Mouse (Mus musculus) liver, embryonic 18 days (tissue): ENCODE results near the gene Trim28. TPM values are rescaled to one million over a fixed set of nuclear protein-coding genes. Genes with fewer than 3 reads are reported as not detected.

ENCODE experiments used
- polyA plus RNA-seq: library from polyadenylated mRNA; depleted of rRNA; stranded (reverse); fragments of >200 nt; gene quantifications from 2 replicates; pipeline ENCODE4 v1.2.3, GENCODE M21; 2012; rRNA removed

The Trim28 gene
- polyA plus RNA-seq: 85.9 and 90.4 TPM in 2 replicates

DNA sequence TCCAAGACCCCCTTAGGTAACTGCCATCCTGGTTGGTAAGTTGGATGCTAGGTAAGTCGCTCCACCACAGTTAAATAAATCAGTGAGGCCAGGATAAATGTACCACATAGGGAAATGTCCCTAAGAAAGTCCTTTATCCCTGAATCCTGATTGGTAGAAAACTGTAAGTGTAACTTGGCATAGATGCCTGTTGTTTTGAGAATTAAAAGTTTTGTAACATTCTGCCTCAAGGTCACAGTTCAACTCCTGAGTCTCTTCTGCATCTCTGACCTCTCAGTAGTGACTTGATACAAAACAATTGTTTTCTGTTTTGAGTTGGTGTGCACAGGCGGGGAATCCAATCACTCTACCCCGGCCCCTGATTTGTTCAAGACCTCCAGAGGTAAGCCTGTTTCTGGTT is at the start of gene Trim28:
Gene Trim28 (plus strand): TSS at position 264 of the 400 bp plus-strand sequence.

DNA sequence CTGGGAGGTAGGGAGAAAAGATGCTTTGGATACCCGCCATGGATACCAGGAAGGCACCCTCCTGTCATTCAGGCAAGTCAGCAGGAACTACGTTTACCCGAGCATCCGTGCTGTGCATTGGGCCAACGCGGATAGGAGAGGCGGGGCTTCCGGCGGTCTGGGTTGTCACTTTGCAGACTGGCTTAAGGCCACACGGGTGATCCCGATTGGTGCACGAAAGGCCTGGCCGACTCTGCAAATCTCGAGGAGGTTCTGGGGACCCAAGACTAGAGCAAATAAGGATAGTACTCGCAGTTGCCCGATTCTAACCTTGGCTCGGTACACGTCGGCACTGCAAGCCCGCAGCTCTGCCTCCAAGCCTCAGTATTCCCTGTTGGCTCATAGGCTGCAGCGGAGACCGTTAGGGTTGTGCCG is 33.2 kb upstream of the Trim28 start, which contains the start of gene Zfp324:
Gene Zfp324 (plus strand): TSS at position 161 of the 414 bp plus-strand sequence.

DNA sequence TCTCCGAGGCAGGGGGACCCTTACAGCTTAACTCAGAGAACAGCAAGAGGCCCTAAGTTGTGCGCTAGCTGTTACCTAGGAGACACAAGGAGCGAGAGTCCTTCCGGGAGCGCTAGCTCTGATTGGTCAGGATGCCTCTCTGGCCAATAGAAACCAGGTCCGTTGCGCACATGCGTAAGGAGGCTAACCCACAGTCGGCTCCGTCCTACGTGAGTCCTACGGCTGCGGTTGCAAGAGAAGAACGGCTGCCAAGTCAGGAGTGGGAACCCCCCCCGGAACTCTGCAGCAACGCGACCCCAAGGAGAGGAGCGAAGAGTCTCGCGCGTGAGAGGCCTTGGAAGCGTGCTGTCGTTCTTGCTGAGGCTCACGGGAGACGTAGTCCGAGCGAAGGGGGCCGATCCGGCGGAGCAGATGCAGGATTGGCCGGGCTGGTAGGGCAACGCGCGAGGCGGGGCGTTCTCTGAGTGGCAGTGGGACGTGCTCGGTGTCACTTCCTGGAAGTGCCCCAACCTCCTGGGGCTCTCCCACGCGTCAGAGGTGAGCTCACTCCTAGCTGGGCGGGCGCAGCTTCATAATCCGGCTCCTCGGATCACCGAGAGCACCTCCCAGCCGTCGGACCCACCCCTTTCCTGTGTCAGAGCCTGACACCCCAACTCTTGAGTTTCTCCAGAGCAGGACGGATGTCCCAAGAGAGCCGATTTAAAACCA is 21.1 kb upstream of the Trim28 start, which contains the start of gene Zfp446:
Gene Zfp446 (plus strand): TSS at position 167 of the 708 bp plus-strand sequence.

DNA sequence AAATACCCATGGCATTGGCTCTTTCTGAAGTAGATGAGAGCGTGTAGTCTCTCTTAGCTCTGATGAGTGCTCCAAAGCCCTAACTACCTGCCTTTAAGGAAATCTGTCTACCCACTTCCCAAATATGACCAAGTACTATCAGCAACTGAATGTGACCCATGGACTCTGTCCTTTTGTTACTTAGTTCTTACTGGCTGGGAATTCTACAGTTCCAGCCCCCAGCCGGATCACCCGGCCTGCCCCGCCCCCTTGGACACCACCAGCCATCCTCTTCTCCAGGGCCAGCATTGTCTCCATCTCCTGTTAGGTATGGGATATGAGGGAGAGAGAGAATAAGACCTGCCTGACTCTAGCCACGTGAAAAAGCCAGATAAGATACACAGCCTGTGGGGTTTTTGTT is 861 bp upstream of the Trim28 start, which contains the start of gene Slc27a5:
Gene Slc27a5 (minus strand): TSS at position 140 of the 400 bp plus-strand sequence.

DNA sequence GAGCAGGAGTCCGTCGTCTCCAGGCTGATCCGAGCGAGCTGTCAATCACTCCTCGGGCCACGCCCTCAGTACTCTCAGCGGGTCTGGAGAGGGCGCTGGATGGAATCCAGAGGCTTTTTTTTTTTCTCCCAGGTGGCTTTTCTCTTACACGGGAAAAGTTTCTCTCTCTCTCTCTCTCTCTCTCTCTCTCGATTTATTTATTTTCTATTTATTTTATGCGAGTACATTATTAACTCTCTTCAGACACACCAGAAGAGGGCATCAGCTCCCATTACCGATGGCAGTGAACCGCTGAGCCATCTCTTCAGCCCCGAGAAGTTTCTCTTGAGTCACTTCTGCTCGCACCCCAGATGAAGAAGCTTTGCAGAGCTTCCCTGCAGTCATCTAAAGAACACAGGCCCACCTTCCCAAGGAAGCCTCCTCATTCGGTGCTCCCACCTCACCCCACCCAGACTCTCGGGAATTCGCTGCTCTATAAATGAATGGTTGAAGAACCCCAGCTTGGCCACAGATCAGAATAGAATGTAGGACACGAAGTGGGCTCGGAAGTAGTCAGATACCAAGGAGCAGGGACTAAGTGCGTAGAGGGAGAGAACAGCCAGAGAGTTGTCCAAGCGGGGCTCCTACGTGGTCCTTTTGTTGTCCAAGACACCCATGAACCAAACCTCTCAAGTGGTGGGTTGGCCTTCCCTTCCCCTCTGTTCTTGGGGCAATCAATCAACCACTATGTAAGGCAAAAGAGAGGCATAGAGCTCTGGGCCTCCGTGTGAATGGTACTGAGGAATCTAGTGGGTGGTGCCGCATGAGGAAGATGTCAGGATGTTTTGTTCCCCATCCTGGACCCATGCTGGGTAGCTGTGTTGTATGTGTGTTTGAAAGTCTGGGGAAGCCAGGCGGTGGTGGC is 11.3 kb downstream of the Trim28 start, which contains the start of gene Zbtb45:
Gene Zbtb45 (minus strand): TSS at position 30 of the 904 bp plus-strand sequence.

DNA sequence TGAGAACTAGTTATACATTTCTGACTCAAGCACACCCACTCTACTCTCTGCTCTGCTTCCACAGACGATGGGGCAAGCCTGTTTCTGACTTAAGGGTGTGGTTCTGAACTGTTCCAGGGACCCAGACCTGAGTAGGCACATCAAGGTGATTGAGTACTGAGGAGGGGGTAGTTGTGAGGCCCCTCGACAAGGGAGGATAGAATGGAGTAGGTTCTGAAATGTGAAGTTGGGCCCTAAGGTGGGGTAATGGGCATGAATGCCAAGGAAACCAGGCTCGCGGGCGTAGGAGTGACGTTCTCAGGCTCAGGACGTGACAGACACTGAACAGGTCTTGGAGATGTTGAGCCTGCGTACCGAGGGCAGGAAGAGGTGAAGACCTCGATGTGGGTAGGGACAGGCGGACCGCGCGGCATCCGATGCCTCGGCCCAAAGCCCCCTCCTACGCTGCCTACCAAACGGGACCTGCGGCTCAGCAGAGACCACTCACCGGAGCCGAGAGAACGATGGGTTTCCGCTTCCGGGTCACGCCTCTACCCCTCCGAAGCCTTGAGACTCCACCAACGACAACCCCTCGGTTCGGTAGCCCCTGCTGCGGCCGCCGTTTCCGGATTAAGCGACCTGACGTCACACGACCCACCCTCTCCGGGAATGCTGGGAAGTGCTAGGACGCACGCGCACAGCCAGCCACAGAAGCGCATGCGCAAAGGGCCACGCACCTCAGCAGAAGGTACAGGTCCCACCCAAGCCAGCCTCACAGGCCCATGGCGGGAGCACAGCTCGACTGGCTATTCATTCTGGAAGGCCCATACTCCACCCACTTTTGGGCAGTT is 35.4 kb downstream of the Trim28 start, which contains the start of gene Chmp2a:
Gene Chmp2a (minus strand): TSS at position 660 of the 830 bp plus-strand sequence.

DNA sequence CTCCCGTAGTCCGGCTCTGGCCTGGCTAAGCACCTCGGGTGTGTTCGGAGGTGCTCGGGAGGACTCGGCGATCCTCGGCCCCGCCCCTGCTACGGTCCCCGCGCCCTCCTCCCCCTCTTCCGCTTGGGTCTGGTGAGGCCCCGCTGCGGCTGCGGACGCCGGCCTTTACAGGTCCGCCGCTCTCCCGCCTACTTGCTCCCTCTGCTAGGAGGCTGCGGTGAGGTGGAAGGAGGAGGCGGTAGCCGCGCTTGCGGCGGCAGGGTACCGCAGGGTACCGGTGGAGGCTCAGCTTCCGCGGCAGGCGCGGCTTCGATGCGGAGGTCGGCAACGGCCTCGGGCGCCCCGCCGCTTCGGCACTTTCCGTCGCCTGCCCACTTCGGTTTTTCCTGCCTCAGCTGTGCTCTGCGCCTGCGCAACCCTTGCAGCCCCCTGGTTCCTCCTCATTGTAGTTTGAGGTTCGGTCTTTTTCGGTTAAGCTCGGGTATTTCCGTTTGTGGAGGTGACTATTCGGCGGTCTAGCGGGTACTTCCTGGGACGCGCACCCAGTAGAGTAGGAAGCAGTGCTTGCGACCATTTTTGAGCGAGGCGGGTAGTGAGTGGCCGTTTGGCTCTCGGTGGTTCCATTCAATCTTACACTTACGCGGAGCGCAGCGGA is 39.1 kb downstream of the Trim28 start, which contains the start of gene Ube2m:
Gene Ube2m (minus strand): TSS at position 375 of the 655 bp plus-strand sequence.

DNA sequence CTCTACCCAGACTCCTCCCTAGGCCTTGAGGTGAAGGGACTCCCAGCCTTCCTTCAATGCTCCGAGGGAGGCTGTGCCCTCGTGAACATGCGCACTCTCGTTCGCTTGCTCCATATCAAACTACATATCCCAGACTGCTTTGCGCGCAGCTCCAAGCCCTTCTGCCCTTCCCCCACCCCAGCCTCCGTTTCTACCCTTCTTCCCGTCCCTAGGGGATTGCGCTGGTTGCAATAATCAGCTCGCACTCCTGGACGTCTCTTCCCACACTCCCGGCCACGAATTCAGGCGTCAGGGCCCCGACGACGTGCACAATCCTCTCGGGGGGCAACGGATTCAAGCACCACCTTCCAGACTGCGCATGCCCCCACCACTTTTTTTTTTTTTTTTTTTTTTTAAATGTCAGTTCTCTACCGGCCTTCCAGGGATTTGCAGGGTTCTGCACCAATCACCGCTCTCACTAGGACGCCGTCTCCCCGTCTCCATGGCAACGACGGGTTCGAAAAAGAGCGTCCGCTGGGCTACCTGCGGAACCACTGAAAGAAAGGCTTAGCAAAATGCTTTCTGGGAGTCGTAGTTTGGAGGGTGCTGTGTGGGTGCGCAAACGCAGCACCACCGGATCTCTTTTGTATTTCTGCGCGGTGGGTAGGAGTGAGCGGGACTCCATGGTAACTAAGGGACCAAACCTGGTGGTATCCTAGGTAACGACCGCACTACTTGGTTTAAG is 55.5 kb downstream of the Trim28 start, which contains the start of gene Mzf1:
Gene Mzf1 (minus strand): TSS at position 478 of the 724 bp plus-strand sequence.

Other genes starting within 250 kb of the Trim28 start
- 0.25 and 0.29 TPM in 2 replicates for gene Zscan18, start 195.5 kb upstream of the Trim28 start, polyA plus RNA-seq
- gene Zfp329, start 180.3 kb upstream of the Trim28 start, polyA plus RNA-seq: 2.2 and 2.4 TPM in 2 replicates
- 5.1 and 5.6 TPM in 2 replicates for gene Zfp110, start 164.4 kb upstream of the Trim28 start, polyA plus RNA-seq
- 0.75 and 0.82 TPM in 2 replicates for gene Zfp128, start 117.9 kb upstream of the Trim28 start, polyA plus RNA-seq
- gene Zscan22, start 101.3 kb upstream of the Trim28 start, polyA plus RNA-seq: 3.4 and 3.5 TPM in 2 replicates
- gene Rps5, start 76.8 kb upstream of the Trim28 start, polyA plus RNA-seq: 1,527 and 1,533 TPM in 2 replicates
- 0.13 and 0.22 TPM in 2 replicates for gene Rnf225, start 71.7 kb upstream of the Trim28 start, polyA plus RNA-seq
- 1.7 and 1.8 TPM in 2 replicates for gene Zfp324, start 33.3 kb upstream of the Trim28 start, polyA plus RNA-seq
- gene Zfp446, start 21.3 kb upstream of the Trim28 start, polyA plus RNA-seq: 1.9 and 2.1 TPM in 2 replicates
- gene Slc27a5, start 922 bp upstream of the Trim28 start, polyA plus RNA-seq: 37.4 and 60.2 TPM in 2 replicates
- gene Zbtb45, start 10.9 kb downstream of the Trim28 start, polyA plus RNA-seq: 5.4 and 5.7 TPM in 2 replicates
- 99.3 and 101 TPM in 2 replicates for gene Chmp2a, start 35.7 kb downstream of the Trim28 start, polyA plus RNA-seq
- 86.0 and 91.7 TPM in 2 replicates for gene Ube2m, start 39.2 kb downstream of the Trim28 start, polyA plus RNA-seq
- 0.53 and 0.59 TPM in 2 replicates for gene Mzf1, start 55.6 kb downstream of the Trim28 start, polyA plus RNA-seq
- not detected in 2 replicates for gene Vmn1r85, start 96.1 kb downstream of the Trim28 start, polyA plus RNA-seq
- gene Vmn1r86, start 120.8 kb downstream of the Trim28 start, polyA plus RNA-seq: not detected in 2 replicates
- not detected in 2 replicates for gene Vmn1r87, start 141.0 kb downstream of the Trim28 start, polyA plus RNA-seq
- gene Vmn1r88, start 160.5 kb downstream of the Trim28 start, polyA plus RNA-seq: not detected in 2 replicates
- gene Vmn1r89, start 213.9 kb downstream of the Trim28 start, polyA plus RNA-seq: not detected in 2 replicates